Mouse (Mus musculus): ENCODE measurements around the gene 1700016D06Rik.

Gene 1700016D06Rik

GRCm38 (mm10) chr8:11701033-11701362, at the start of gene 1700016D06Rik:
Gene 1700016D06Rik, minus strand, starts transcription at chr8:11701063.
- DNase-seq: no peak

- DNase-seq: no peak
Observed at GRCm38 (mm10) chr8:11749472-11749871, 48.6 kb upstream of the 1700016D06Rik start.

DNA sequence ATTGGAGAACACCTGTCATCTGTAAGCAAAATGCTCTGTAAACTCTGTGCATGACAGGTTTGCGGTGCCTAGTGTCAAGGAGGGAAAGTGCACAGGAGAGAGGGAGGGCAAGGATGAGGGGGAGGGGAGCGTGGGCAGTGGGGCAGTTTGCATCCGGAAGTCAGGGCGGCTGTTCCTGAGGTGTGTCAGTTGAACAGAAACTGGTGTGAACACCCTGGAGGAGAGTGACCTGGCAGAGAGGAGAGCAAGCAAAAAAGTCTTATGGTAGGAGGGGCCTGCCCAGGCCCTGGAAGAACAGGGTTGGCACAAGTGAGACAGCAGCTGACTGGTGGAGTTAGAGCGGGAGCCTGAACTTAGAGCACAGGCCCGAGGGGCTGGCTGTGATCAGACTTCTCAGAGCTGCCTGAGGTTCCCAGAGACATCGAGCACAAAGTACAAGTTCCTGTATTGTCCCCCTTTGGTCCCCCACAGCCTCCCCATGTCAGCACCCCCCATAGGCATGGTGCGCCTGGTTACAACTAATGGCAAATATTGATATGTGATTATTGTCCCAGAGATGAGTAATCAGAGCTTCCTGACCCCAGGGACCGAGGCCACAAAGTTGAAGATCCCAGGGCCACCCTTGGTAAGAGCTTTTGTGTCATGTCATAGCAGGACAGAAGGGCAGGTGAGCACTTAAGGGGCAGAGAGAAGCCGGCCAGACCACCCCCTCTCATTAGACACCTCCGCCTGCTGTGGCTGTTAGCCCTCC, 46.2 kb upstream of the 1700016D06Rik start:
- no peak for DNase-seq

GRCm38 (mm10) chr8:11743580-11743979, 42.7 kb upstream of the 1700016D06Rik start:
- DNase-seq: no peak

DNA sequence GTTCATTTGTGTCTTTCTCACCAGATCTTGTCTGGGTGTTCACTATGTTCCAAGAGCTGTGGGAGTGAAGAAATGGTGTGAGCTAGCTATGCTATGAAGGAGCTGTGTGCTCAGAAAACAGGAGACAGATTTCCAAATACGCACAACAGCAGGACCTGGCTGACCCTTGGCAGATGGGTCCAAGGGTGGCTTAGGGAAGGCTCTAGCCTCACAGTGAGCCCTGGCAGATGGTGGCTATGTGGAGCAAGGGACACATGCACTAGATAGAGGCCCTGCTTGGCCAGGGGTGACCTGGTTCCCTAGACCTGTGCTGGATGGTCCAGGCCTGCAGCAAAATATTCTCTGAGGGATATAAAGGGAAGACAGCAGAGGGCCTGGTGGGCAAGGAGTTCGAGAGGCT, 40.0 kb upstream of the 1700016D06Rik start:
- no peak for DNase-seq

GRCm38 (mm10) chr8:11739082-11739481, 38.2 kb upstream of the 1700016D06Rik start:
- DNase-seq: no peak

DNA sequence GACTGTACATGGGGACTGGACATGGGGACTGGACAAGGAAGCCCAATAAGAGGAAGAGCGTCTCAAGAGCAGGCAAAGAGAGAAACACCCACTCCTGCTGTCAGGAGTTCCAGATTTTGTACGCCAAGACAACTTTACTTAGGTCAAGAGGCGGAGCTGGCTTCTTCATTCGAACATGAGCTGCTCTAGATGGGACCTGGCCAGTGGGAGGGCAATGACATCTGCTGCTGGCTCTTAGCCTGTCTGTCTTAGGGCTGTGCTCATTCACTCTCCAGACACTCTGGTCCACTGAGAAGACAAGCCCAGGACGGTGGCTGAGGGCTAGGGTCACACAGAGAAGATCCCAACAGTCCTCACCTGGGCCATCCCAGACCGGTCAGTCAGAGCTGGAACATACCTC, 36.2 kb upstream of the 1700016D06Rik start:
- DNase-seq: no peak

- DNase-seq: no peak
Observed at GRCm38 (mm10) chr8:11735672-11736235, 34.9 kb upstream of the 1700016D06Rik start.

GRCm38 (mm10) chr8:11730271-11730940, 29.5 kb upstream of the 1700016D06Rik start:
- DNase-seq: no peak

DNA sequence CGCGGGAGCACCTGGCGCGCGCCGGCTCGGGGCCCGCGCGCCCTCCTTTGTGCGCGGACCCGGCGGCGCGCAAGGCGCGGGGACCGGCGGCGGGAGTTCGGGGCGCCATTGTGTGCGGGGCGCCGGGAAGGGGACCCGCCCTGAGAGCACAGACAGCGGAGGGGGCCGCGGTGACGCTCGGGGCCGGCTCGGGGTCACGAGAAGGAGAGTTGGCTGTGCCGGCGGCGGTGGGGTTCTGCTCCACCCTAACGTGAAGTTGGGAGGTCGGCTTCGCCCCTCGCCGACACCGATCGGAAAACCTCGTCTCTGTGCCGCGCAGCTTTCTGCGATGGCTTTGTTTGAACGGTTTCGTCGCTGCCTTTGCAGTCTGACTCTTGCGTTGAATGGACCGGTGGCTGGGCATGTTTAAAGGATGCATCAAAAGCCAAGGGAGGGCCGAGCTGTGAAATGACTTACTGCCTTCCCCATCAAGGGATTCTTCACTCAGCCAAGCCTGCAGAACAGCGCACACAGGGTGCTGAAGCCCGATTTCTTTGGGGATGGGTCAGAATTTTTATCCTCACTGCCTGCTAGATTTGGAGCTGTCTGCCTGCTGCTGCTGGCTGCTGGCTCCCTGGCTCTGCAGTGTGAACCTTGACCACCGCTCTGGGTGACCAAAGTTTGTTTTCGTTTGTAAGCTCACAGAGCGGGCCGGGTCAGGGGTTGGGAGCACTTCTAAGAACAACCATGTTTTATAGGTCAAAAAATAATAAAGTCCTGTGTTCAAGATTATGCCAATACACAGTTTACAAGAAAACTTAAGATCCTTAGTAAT, 27.8 kb upstream of the 1700016D06Rik start:
- peak; percentile 63 for DNase-seq

DNA sequence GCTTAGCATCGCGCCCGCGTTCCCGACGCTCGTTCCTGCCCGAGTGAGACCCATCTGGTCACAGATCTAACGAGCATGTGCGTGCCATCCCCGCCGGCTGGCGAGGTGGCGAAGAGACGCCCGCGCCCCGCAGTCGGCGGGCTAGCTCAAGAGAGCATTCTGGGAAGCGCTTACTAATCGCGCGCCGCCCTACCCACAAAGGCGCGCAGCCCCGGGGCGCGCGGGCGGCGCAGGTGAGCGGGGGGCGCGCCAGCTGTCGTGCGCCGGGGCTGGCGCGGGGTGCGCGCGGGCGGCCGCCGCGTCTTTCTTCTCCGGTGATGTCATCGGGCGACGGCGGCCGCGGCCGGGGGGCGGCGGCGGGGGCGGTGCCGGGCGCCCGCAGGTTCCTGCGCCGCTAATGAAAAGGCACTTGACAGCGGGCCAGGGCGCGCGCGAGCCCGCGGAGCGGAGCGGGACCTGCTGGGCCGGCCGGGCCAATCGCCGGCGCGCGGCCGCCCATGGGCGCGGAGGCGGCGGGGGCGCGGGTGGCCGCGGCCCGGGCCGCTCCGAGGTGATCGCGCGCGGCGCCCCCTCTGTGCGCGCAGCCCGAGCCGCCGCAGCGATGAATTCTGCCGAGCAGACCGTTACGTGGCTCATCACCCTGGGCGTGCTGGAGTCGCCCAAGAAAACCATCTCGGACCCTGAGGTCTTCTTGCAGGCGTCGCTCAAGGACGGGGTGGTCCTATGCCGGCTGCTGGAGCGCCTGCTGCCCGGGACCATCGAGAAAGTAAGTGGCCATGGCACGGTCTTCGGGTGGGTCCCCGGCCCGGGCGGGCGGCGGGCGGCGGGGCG, 27.0 kb upstream of the 1700016D06Rik start, which contains the start of gene Arhgef7:
TSS of gene Arhgef7 (plus strand) at position 71 of the 831 bp plus-strand sequence.
- DNase-seq: peak; percentile 88

DNA sequence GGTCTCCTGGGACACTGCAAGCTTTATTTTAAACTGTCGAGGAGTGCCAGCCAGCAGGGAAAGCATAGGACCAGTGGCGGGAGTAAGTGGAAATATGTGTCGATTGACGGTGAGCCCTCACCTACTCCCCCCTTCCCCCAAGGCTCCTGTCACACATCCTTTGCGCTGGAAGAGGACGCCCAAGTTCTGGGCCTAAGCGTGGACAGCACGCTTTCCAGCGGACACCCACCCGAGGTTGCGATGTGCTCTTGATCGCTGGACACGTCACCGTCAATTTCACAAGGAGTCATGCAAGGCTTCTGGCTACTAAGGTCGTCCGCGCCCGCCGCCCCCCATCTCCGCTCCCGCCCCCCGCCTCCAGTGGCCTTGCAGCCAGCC, 26.4 kb upstream of the 1700016D06Rik start:
- DNase-seq: no peak

GRCm38 (mm10) chr8:11717194-11717593, 16.3 kb upstream of the 1700016D06Rik start:
- no peak for DNase-seq

DNA sequence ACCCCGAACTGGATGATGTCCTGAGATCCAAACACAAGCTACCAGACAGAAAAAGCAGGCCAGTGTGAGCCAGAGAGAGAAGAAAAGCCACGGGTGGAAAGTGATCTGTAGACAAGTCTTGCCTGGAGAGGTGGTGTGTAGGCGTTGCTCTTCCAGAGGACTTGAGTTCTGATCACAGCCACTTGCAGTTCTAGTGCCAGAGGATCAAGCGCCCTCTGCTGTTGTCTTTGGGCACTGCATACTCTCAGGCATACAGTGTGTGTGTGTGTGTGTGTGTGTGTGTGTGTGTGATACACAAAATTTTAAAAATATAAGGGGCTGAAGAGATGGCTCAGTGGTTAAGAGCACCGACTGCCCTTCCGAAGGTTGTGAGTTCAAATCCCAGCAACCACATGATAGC, 11.4 kb upstream of the 1700016D06Rik start:
- no peak for DNase-seq

DNA sequence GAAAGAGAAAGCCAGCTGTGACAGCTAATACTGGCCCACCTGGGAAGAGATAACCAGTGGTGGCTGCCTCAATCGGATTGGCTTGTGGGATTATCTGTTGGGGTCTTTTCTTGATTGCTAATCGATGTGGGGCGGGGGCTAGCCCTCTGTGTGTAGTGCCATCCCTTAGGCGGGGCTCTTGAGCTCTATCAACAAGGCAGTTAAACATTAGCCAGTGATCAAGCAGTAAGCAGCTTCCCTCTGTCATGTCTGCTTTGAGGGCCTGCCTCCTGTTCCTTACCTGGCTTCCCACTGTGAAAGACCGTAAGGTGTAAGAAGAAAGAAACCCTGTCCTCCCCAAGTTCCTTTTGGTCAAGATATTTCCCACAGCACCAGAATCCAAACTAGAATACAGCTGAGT, 9.6 kb upstream of the 1700016D06Rik start:
- no peak for DNase-seq

DNA sequence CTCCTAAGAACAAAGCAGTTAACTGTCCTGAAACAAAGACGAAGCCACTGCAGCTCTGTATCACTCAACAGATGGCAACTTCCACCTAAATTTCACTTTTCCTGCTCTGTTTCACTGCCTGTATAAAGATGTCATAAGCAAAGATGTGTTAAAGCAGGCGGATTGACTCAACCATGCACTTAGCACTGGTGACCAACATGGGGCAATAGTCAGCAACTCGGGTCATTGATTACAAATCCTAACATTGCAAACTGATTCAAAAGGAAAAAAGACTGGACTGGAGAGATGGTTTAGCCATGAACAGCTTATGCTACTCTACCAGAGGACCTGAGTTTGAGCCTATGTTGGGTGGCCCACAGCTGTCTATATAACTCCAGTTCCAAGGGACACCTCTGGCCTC, 8.7 kb upstream of the 1700016D06Rik start:
- DNase-seq: no peak

DNA sequence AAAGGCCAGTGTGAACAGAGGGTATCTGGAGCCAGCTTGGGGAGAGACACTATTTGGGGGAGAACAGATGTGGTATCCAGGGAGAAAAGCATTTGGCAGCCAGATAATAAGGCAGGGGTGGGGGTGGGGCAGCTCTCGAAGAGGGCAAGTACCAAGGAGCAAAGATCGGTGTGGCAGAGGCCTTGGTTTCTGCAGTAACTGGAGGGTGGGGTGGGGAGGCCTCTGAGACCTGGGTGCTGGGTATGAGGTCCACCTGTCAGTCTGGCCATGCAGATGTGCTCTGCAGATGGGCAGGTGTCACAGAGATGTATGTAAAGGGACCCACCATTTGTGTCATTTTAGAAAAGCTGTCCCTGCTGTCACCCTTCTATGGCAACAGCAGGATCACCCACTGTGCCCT, 8.0 kb upstream of the 1700016D06Rik start:
- no peak for DNase-seq

GRCm38 (mm10) chr8:11707701-11708100, 6.8 kb upstream of the 1700016D06Rik start:
- DNase-seq: no peak

GRCm38 (mm10) chr8:11705818-11706217, 5.0 kb upstream of the 1700016D06Rik start:
- peak; percentile 35 for DNase-seq

DNA sequence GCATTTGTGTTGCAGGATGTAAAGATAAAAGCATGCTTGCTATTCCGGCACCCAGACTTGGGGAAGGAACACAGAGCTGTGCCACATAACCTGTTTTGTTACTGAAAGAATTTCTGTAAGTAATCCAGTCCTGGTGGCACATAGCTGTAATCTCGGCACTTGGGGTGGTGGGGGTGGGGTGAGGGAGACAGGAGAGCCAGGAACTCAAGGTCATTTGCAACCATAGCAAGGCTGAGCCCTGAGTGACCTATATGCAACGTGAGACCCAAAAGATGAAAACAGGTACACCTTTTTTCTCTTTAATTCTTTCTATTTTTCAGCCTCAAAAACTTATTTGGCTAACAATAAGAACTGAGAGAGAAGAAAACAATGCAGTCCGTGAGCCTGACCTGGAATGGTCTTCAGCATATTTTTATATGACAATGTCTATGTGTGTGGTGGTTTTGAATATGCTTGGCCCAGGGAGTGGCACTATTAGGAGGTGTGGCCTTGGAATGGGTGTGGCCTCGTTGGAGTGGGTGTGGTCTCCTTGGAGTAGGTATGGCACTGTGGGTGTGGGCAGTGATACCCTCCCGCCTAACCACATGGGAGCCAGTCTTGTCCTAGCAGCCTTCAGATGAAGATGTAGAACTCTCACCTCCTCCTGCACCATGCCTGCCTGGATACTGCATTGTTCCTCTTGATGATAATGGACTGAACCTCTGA, 4.0 kb upstream of the 1700016D06Rik start:
- DNase-seq: no peak

GRCm38 (mm10) chr8:11703789-11704188, 2.9 kb upstream of the 1700016D06Rik start:
- DNase-seq: no peak

DNA sequence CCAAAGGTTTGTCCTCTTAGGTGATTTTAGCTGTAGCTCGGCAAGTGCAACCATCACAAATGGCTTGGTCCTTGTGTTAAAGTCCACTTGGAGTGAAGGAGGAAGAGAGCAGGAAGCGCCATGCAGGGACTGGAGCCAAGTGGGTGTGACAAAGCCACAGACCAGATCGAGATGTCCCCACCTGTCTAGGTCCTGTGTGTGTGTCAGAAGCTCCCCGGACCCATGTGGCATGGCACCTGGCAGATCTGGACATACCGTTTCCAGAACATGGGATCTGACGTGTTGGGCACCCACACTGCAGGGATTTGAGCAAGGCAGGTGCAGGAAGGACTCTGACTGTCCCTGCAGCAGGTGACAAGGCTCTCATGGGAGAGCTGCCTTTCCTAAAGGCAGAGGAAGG, 565 bp upstream of the 1700016D06Rik start:
- DNase-seq: no peak

All from right cerebral cortex, postnatal 25 days (tissue).